ENCODE assay signal across 26 mouse cellular contexts in genomic region chr2:122580426-122580825, GRCm38 (mm10). TPM values are rescaled to one million over a fixed set of nuclear protein-coding genes. Genes with fewer than 3 reads are reported as not detected.
A peak's percentile ranks its signal among the peaks of the same experiment; 100 is the strongest.
DNase-seq lines count a peak whose midpoint lies in the region; ATAC-seq and TF ChIP-seq lines count a peak whose summit lies in the region.
"Had no signal": no experiment of that assay in that cellular context is flagged by ENCODE, and none has a peak within 500 bp of the region (broad histone marks: within the 10 kb centered on the region; RNA-seq: fewer than 3 reads in every experiment).

No protein-coding gene starts in this region.

- no peak for DNase-seq in heart, adult 9 months (ENCODE audit: low spot score in 2 of 2)
- no peak for DNase-seq in liver, adult 2 months (ENCODE audit: extremely low read depth, low read depth, low spot score)
- no peak for DNase-seq in liver, embryonic 11.5 days (ENCODE audit: low spot score)
- peak; percentile 17 for DNase-seq in Patski (ENCODE audit: low read depth, low spot score)
- no peak for DNase-seq in urinary bladder, adult 2 months (ENCODE audit: low spot score)
- no peak for DNase-seq in right cerebral cortex, postnatal 36 days (ENCODE audit: low spot score in 2 of 2)
- DNase-seq: adrenal gland, postnatal 25 days; cerebellum, adult 11 months; cerebellum, postnatal 14 days; forebrain, postnatal 0 days; layer of hippocampus, postnatal 36 days; lung, postnatal 14 days; right cerebral cortex, postnatal 25 days; thymus, adult 2 months had no signal

- peaks cover 14 to 24% of the 10 kb centered on the region in 2 experiments; a peak in 3 of 4 replicates for H3K4me1 ChIP-seq in heart, embryonic 14.5 days (ENCODE audit: control insufficient read depth in 2 of 2, insufficient read depth in 2 of 2, low read length in 2 of 2)
- H3K4me1 ChIP-seq in liver, adult 2 months (ENCODE audit: control insufficient read depth, insufficient read depth, low read length): no peaks in the 10 kb centered on the region
- no peaks in the 10 kb centered on the region for H3K4me1 ChIP-seq in liver, embryonic 11.5 days (replicated peaks; ENCODE audit: control insufficient read depth, insufficient read depth, low read length)
- H3K4me1 ChIP-seq: embryonic facial prominence, embryonic 15.5 days; forebrain, embryonic 10.5 days; hindbrain, embryonic 13.5 days; limb, embryonic 13.5 days; midbrain, embryonic 15.5 days had no signal

- CTCF ChIA-PET in Patski (lab: Charles Lee): interaction anchor here (1.0 to 2.4 kb wide), 2 partner anchors 15 to 48 kb away, joined by 3 to 11 read pairs; no protein-coding TSS in a partner anchor

- H3K79me2 ChIP-seq in liver, adult 2 months (ENCODE audit: control insufficient read depth, insufficient read depth, low read length): no peaks in the 10 kb centered on the region

- H3K36me3 ChIP-seq in heart, embryonic 14.5 days (ENCODE audit: control insufficient read depth, insufficient read depth, low read length): no peaks in the 10 kb centered on the region
- no peaks in the 10 kb centered on the region for H3K36me3 ChIP-seq in liver, adult 2 months (ENCODE audit: control insufficient read depth, insufficient read depth, low read length)
- H3K36me3 ChIP-seq in liver, embryonic 11.5 days (ENCODE audit: control insufficient read depth, insufficient read depth, low read length): no peaks in the 10 kb centered on the region
- H3K36me3 ChIP-seq: embryonic facial prominence, embryonic 15.5 days; forebrain, embryonic 10.5 days; G1E; hindbrain, embryonic 13.5 days; limb, embryonic 13.5 days; midbrain, embryonic 15.5 days; stomach, embryonic 15.5 days had no signal

- no peak overlapping the region for H3K9ac ChIP-seq in heart, embryonic 14.5 days (ENCODE audit: low read length)
- no peak overlapping the region for H3K9ac ChIP-seq in liver, adult 2 months (ENCODE audit: low read depth, low read length)
- H3K9ac ChIP-seq in liver, embryonic 11.5 days (ENCODE audit: low read depth, low read length): no peak overlapping the region
- H3K9ac ChIP-seq: embryonic facial prominence, embryonic 15.5 days; forebrain, postnatal 0 days; hindbrain, embryonic 13.5 days; limb, embryonic 13.5 days; midbrain, embryonic 15.5 days; stomach, embryonic 15.5 days had no signal

- ATAC-seq in heart, embryonic 14.5 days (ENCODE audit: insufficient number of reproducible peaks, insufficient read depth, low FRiP score, low read depth): no peak
- ATAC-seq in liver, embryonic 11.5 days (replicated peaks; ENCODE audit: low FRiP score): no peak
- ATAC-seq in Patski: peak; percentile 71
- ATAC-seq: CD4-positive, CD25-positive, alpha-beta regulatory T cell, adult 4 months; forebrain, postnatal 0 days; inflammation-experienced regulatory T-cells, adult 6 months; midbrain, embryonic 15.5 days had no signal

- no peak overlapping the region for H3K4me2 ChIP-seq in heart, embryonic 14.5 days (ENCODE audit: low read length)
- H3K4me2 ChIP-seq in liver, embryonic 11.5 days: no peak overlapping the region
- H3K4me2 ChIP-seq: embryonic facial prominence, embryonic 15.5 days; hindbrain, embryonic 13.5 days; limb, embryonic 13.5 days; midbrain, embryonic 15.5 days; stomach, embryonic 15.5 days had no signal

- no peaks in the 10 kb centered on the region for H3K27me3 ChIP-seq in heart, embryonic 14.5 days (ENCODE audit: control insufficient read depth, insufficient read depth, low read length)
- no peaks in the 10 kb centered on the region for H3K27me3 ChIP-seq in liver, adult 2 months (ENCODE audit: control insufficient read depth, insufficient read depth, low read length)
- H3K27me3 ChIP-seq in liver, embryonic 11.5 days (replicated peaks; ENCODE audit: control insufficient read depth, insufficient read depth, low read length): no peaks in the 10 kb centered on the region; the same call in 1 of the 2 replicates
- peaks cover 7% of the 10 kb centered on the region for H3K27me3 ChIP-seq in Patski
- H3K27me3 ChIP-seq: embryonic facial prominence, embryonic 15.5 days; hindbrain, embryonic 13.5 days; limb, embryonic 13.5 days; midbrain, embryonic 15.5 days; stomach, embryonic 15.5 days had no signal

- WGBS in heart, embryonic 14.5 days: 54% methylated on average over 10 of the region's 10 CpGs
- 68% methylated on average over 10 of the region's 10 CpGs for WGBS in liver, adult 2 months
- 71% methylated on average over 10 of the region's 10 CpGs for WGBS in liver, embryonic 11.5 days

- POLR2A ChIA-PET in Patski (lab: Charles Lee): no interaction called here

- no peak for TF ChIP-seq POLR2A in liver, adult 2 months (IDR thresholded peaks at IDR 0.05; ENCODE audit: extremely low read depth, insufficient read depth, low read length)

- H3K9me3 ChIP-seq in heart, embryonic 14.5 days (ENCODE audit: control insufficient read depth, low read length): no peaks in the 10 kb centered on the region
- H3K9me3 ChIP-seq in liver, embryonic 11.5 days (ENCODE audit: control insufficient read depth, low read length): no peaks in the 10 kb centered on the region
- H3K9me3 ChIP-seq: embryonic facial prominence, embryonic 15.5 days; forebrain, embryonic 10.5 days; G1E; hindbrain, embryonic 13.5 days; limb, embryonic 13.5 days; midbrain, embryonic 15.5 days; stomach, embryonic 15.5 days had no signal

- TF ChIP-seq CTCF in liver, adult 2 months (IDR thresholded peaks at IDR 0.05; ENCODE audit: low read depth, low read length): no peak
- no peak for TF ChIP-seq CTCF in Patski (IDR thresholded peaks at IDR 0.05)

- no peak overlapping the region for H3K4me3 ChIP-seq in heart, embryonic 14.5 days (ENCODE audit: control insufficient read depth in 1 of 2, insufficient read depth in 1 of 2, low read depth in 1 of 2, low read length in 2 of 2)
- H3K4me3 ChIP-seq in liver, adult 2 months (ENCODE audit: insufficient read depth, low read depth, low read length): no peak overlapping the region
- no peak overlapping the region for H3K4me3 ChIP-seq in liver, embryonic 11.5 days (ENCODE audit: low read depth, low read length)
- H3K4me3 ChIP-seq: embryonic facial prominence, embryonic 15.5 days; forebrain, embryonic 10.5 days; hindbrain, embryonic 13.5 days; limb, embryonic 13.5 days; midbrain, embryonic 15.5 days; stomach, embryonic 15.5 days had no signal

- peak overlapping the region; percentile 83 to 89 for H3K27ac ChIP-seq in heart, embryonic 14.5 days (replicated peaks in 1 of 2; ENCODE audit: control insufficient read depth in 1 of 2, insufficient read depth in 1 of 2, low read depth in 2 of 2, low read length in 2 of 2)
- H3K27ac ChIP-seq in liver, adult 2 months (replicated peaks; ENCODE audit: insufficient read depth, low read depth, low read length): peak overlapping the region; percentile 37
- H3K27ac ChIP-seq in liver, embryonic 11.5 days (ENCODE audit: low read depth, low read length): no peak overlapping the region
- H3K27ac ChIP-seq: embryonic facial prominence, embryonic 15.5 days; forebrain, embryonic 10.5 days; hindbrain, embryonic 13.5 days; limb, embryonic 13.5 days; midbrain, embryonic 15.5 days; stomach, embryonic 15.5 days had no signal

- in situ Hi-C loops in Patski (cut with MboI; ENCODE audit: low pct_unique_long_range_greater_than_20kb): no loop called here

RNA-seq across cellular contexts. Expression of gene Gatm, which starts 30.7 kb away (rescaled TPM):
- 13.2 and 19.0 TPM in 2 replicates for polyA plus RNA-seq in heart, embryonic 14.5 days (2014; fragmentation: Nextera tagmentation; extraction: Ambion mirVana)
- 11.9 and 13.6 TPM in 2 replicates for total RNA-seq in liver, adult 2 months (2014; rRNA removed)
- 3.2 and 9.9 TPM in 2 replicates for polyA plus RNA-seq in liver, adult 2 months (2012; rRNA removed)
- polyA plus RNA-seq in liver, embryonic 11.5 days (2014; fragmentation: Nextera tagmentation; extraction: Ambion mirVana): 24.5 and 25.5 TPM in 2 replicates
- polyA plus RNA-seq in Patski (2021): 0.39 TPM
- polyA plus RNA-seq in urinary bladder, adult 2 months (2012; rRNA removed): 17.8 and 17.9 TPM in 2 replicates
- total RNA-seq: G1E had no signal
- polyA plus RNA-seq: G1E had no signal

RNA-seq across cellular contexts. Expression of gene AA467197, which starts 56.4 kb away (rescaled TPM):
- polyA plus RNA-seq in heart, embryonic 14.5 days (2014; fragmentation: Nextera tagmentation; extraction: Ambion mirVana): not detected in 2 replicates
- not detected in 2 replicates for total RNA-seq in liver, adult 2 months (2014; rRNA removed)
- not detected in 2 replicates for polyA plus RNA-seq in liver, adult 2 months (2012; rRNA removed)
- polyA plus RNA-seq in liver, embryonic 11.5 days (2014; fragmentation: Nextera tagmentation; extraction: Ambion mirVana): not detected in 2 replicates
- 0.68 TPM for polyA plus RNA-seq in Patski (2021)
- polyA plus RNA-seq in urinary bladder, adult 2 months (2012; rRNA removed): 0.77 and 1.4 TPM in 2 replicates
- total RNA-seq: G1E; gastrocnemius, postnatal 4 days had no signal
- polyA plus RNA-seq: CD4-positive, CD25-positive, alpha-beta regulatory T cell, adult 4 months; forebrain, postnatal 0 days; G1E; hindbrain, embryonic 13.5 days; kidney, embryonic 16.5 days had no signal
